ENCODE assay signal across 16 mouse cellular contexts in genomic region chr1:119238463-119238862, GRCm38 (mm10).
DNase-seq lines count a peak whose midpoint lies in the region; ATAC-seq and TF ChIP-seq lines count a peak whose summit lies in the region.
"Had no signal": no experiment of that assay in that cellular context is flagged by ENCODE, and none has a peak within 500 bp of the region (broad histone marks: within the 10 kb centered on the region; RNA-seq: fewer than 3 reads in every experiment).

No protein-coding gene starts in this region.

- TF ChIP-seq CTCF in hindbrain, postnatal 0 days (IDR thresholded peaks at IDR 0.05; ENCODE audit: low read depth): no peak

- peak; percentile 10 to 11 for DNase-seq in adrenal gland, postnatal 36 days
- no peak for DNase-seq in adrenal gland, adult 8-10 months
- peak; percentile 19 for DNase-seq in hindbrain, postnatal 0 days (ENCODE audit: low spot score)
- no peak for DNase-seq in hindbrain, embryonic 11.5 days (ENCODE audit: low spot score)
- DNase-seq in brain, adult 2 months (ENCODE audit: low read depth, low spot score): peak; percentile 38
- DNase-seq in cerebellum, postnatal 25 days: peak; percentile 25 to 50
- DNase-seq in layer of hippocampus, postnatal 36 days: no peak
- no peak for DNase-seq in layer of hippocampus, adult 18-20 months (ENCODE audit: low spot score in 2 of 2)
- DNase-seq: gastrocnemius, adult 2 months; heart, adult 2 months; lung, embryonic 14.5 days had no signal

- no peak overlapping the region for H3K9ac ChIP-seq in hindbrain, postnatal 0 days (replicated peaks; ENCODE audit: low read length)
- H3K9ac ChIP-seq in hindbrain, embryonic 11.5 days (ENCODE audit: low read depth, low read length): no peak overlapping the region
- H3K9ac ChIP-seq: forebrain, embryonic 15.5 days; lung, embryonic 14.5 days; neural tube, embryonic 13.5 days had no signal

- no peaks in the 10 kb centered on the region for H3K9me3 ChIP-seq in hindbrain, postnatal 0 days (ENCODE audit: low read length)
- no peaks in the 10 kb centered on the region for H3K9me3 ChIP-seq in hindbrain, embryonic 11.5 days (ENCODE audit: control insufficient read depth, low read length)
- H3K9me3 ChIP-seq: forebrain, embryonic 15.5 days; neural tube, embryonic 13.5 days had no signal

- 49% methylated on average over 10 of the region's 10 CpGs for WGBS in hindbrain, postnatal 0 days
- 43% methylated on average over 9 of the region's 10 CpGs for WGBS in hindbrain, embryonic 11.5 days

- H3K4me3 ChIP-seq in hindbrain, postnatal 0 days (ENCODE audit: low read length): no peak overlapping the region
- H3K4me3 ChIP-seq in hindbrain, embryonic 11.5 days (ENCODE audit: low read depth, low read length): no peak overlapping the region
- H3K4me3 ChIP-seq: forebrain, embryonic 15.5 days; gastrocnemius, adult 2 months; heart, adult 2 months; neural tube, embryonic 13.5 days had no signal

- no peaks in the 10 kb centered on the region for H3K4me1 ChIP-seq in hindbrain, postnatal 0 days (ENCODE audit: insufficient read depth, low read length)
- no peaks in the 10 kb centered on the region for H3K4me1 ChIP-seq in hindbrain, embryonic 11.5 days (replicated peaks; ENCODE audit: control insufficient read depth, insufficient read depth, low read length)
- H3K4me1 ChIP-seq: forebrain, embryonic 15.5 days; neural tube, embryonic 13.5 days had no signal

- ATAC-seq in hindbrain, postnatal 0 days: peak; percentile 68
- ATAC-seq in hindbrain, embryonic 11.5 days (ENCODE audit: low FRiP score): no peak
- ATAC-seq: forebrain, embryonic 15.5 days; inflammation-experienced regulatory T-cells, adult 6 months had no signal

- no peak overlapping the region for H3K4me2 ChIP-seq in hindbrain, postnatal 0 days (ENCODE audit: low read depth, low read length)
- H3K4me2 ChIP-seq in hindbrain, embryonic 11.5 days (replicated peaks; ENCODE audit: low read depth, low read length): no peak overlapping the region
- H3K4me2 ChIP-seq: forebrain, embryonic 15.5 days; lung, embryonic 14.5 days; neural tube, embryonic 13.5 days had no signal

- no peaks in the 10 kb centered on the region for H3K36me3 ChIP-seq in hindbrain, postnatal 0 days (ENCODE audit: insufficient read depth, low read length)
- no peaks in the 10 kb centered on the region for H3K36me3 ChIP-seq in hindbrain, embryonic 11.5 days (ENCODE audit: control insufficient read depth, insufficient read depth, low read length)
- H3K36me3 ChIP-seq: forebrain, embryonic 15.5 days; neural tube, embryonic 13.5 days had no signal

- H3K27ac ChIP-seq in hindbrain, postnatal 0 days: no peak overlapping the region
- H3K27ac ChIP-seq in hindbrain, embryonic 11.5 days (ENCODE audit: low read depth, low read length): no peak overlapping the region
- H3K27ac ChIP-seq: forebrain, embryonic 15.5 days; gastrocnemius, adult 2 months; heart, adult 2 months; kidney, postnatal 0 days; neural tube, embryonic 13.5 days had no signal

- no peaks in the 10 kb centered on the region for H3K27me3 ChIP-seq in hindbrain, postnatal 0 days (ENCODE audit: insufficient read depth, low read length)
- H3K27me3 ChIP-seq in hindbrain, embryonic 11.5 days (ENCODE audit: control insufficient read depth, insufficient read depth, low read length): no peaks in the 10 kb centered on the region
- H3K27me3 ChIP-seq: CH12.LX; forebrain, embryonic 15.5 days; neural tube, embryonic 13.5 days had no signal

Comparison
In these comparisons a context has a peak if more than half of its experiments do, and no peak if none do; other contexts are left out.
1. DNase-seq: peak in adrenal gland, postnatal 36 days (2 of 2), hindbrain, postnatal 0 days (single experiment), brain, adult 2 months (single experiment) and cerebellum, postnatal 25 days (2 of 2); none in adrenal gland, adult 8-10 months (single experiment), hindbrain, embryonic 11.5 days (single experiment), layer of hippocampus, postnatal 36 days (0 of 2) and layer of hippocampus, adult 18-20 months (0 of 2).